In genomic region chr6:73379825-73380224, GRCm38 (mm10) we compare ENCODE assay signal across 35 mouse cellular contexts.
"Had no signal": no experiment of that assay in that cellular context is flagged by ENCODE, and none has a peak within 500 bp of the region (broad histone marks: within the 10 kb centered on the region; RNA-seq: fewer than 3 reads in every experiment).

No protein-coding gene starts in this region.

- H3K4me3 ChIP-seq: heart, embryonic 10.5 days; heart, embryonic 12.5 days; heart, embryonic 13.5 days; heart, embryonic 15.5 days; hindbrain, embryonic 10.5 days; hindbrain, embryonic 12.5 days; hindbrain, embryonic 13.5 days; hindbrain, embryonic 15.5 days; intestine, embryonic 15.5 days; kidney, embryonic 15.5 days; layer of hippocampus, adult 2 months had no signal

- DNase-seq: heart, postnatal 10 days; heart, postnatal 14 days; heart, postnatal 36 days; heart, postnatal 4 days; kidney, adult 11 months; kidney, adult 18-20 months; kidney, adult 2 months; kidney, adult 8-10 months; kidney, adult 9 months; kidney, postnatal 10 days; kidney, postnatal 14 days; kidney, postnatal 25 days; kidney, postnatal 36 days; kidney, postnatal 4 days; layer of hippocampus, adult 9-11 months; layer of hippocampus, postnatal 36 days had no signal

- H3K9ac ChIP-seq: heart, embryonic 12.5 days; heart, embryonic 13.5 days; heart, embryonic 15.5 days; hindbrain, embryonic 12.5 days; hindbrain, embryonic 13.5 days; hindbrain, embryonic 14.5 days; hindbrain, embryonic 15.5 days; intestine, embryonic 15.5 days; kidney, embryonic 15.5 days had no signal

- H3K9me3 ChIP-seq: heart, embryonic 10.5 days; heart, embryonic 13.5 days; heart, embryonic 15.5 days; hindbrain, embryonic 13.5 days; hindbrain, embryonic 15.5 days; intestine, embryonic 15.5 days; kidney, embryonic 15.5 days had no signal

- H3K36me3 ChIP-seq: heart, embryonic 10.5 days; heart, embryonic 12.5 days; heart, embryonic 13.5 days; heart, embryonic 15.5 days; hindbrain, embryonic 10.5 days; hindbrain, embryonic 12.5 days; hindbrain, embryonic 13.5 days; hindbrain, embryonic 15.5 days; intestine, embryonic 15.5 days; kidney, embryonic 15.5 days had no signal

- ATAC-seq: hindbrain, embryonic 16.5 days; hindbrain, postnatal 0 days; inflammation-experienced regulatory T-cells, adult 6 months; intestine, embryonic 15.5 days; intestine, embryonic 16.5 days; intestine, postnatal 0 days had no signal

- H3K4me1 ChIP-seq: heart, embryonic 10.5 days; heart, embryonic 12.5 days; heart, embryonic 13.5 days; heart, embryonic 15.5 days; hindbrain, embryonic 10.5 days; hindbrain, embryonic 12.5 days; hindbrain, embryonic 13.5 days; hindbrain, embryonic 15.5 days; intestine, embryonic 15.5 days; kidney, embryonic 15.5 days had no signal

- H3K27ac ChIP-seq: heart, embryonic 10.5 days; heart, embryonic 13.5 days; heart, embryonic 15.5 days; hindbrain, embryonic 10.5 days; hindbrain, embryonic 12.5 days; hindbrain, embryonic 13.5 days; hindbrain, embryonic 14.5 days; hindbrain, embryonic 15.5 days; hindbrain, postnatal 0 days; intestine, embryonic 15.5 days; kidney, embryonic 15.5 days; kidney, postnatal 0 days; layer of hippocampus, adult 2 months had no signal

- H3K4me2 ChIP-seq: heart, embryonic 11.5 days; heart, embryonic 12.5 days; heart, embryonic 13.5 days; heart, embryonic 15.5 days; hindbrain, embryonic 12.5 days; hindbrain, embryonic 13.5 days; hindbrain, embryonic 14.5 days; hindbrain, embryonic 15.5 days; intestine, embryonic 15.5 days; kidney, embryonic 15.5 days had no signal

- H3K27me3 ChIP-seq: heart, embryonic 12.5 days; heart, embryonic 13.5 days; heart, embryonic 15.5 days; hindbrain, embryonic 12.5 days; hindbrain, embryonic 13.5 days; hindbrain, embryonic 15.5 days; intestine, embryonic 15.5 days; kidney, embryonic 15.5 days had no signal
